Mouse (Mus musculus) liver, embryonic 14.5 days (tissue): ENCODE data around the gene Zfpl1. TPM values are rescaled to one million over a fixed set of nuclear protein-coding genes. Genes with fewer than 3 reads are reported as not detected.

Experiments
- ATAC-seq: fragments of 200-750 bp; cut with Nextera tagmentation; 2 replicates; pipeline ENCODE4 v1.8.0; 2017; ENCODE audit warnings: moderate number of reproducible peaks, mild to moderate bottlenecking, moderate library complexity; ENCODE audit not compliant: insufficient read depth
- DNase-seq, 3 experiments: peaks; one replicate each; pipeline ENCODE4 v3.0.0-alpha.2; 2012 to 2013; ENCODE audit warnings: low read depth in 3 of 3, low spot score in 3 of 3
- H3K27ac ChIP-seq: fragments of 300-500 bp; sonication (generic); 2 replicates; pipeline ENCODE4 v1.5.1; 2014; ENCODE audit warnings: moderate library complexity, mild to moderate bottlenecking, control low read depth, inconsistent platforms
- H3K27me3 ChIP-seq: fragments of 300-500 bp; sonication (generic); 2 replicates; pipeline ENCODE4 v1.6.1; 2014; ENCODE audit warnings: mild to moderate bottlenecking, low read length, moderate library complexity; ENCODE audit not compliant: control insufficient read depth, insufficient read depth
- H3K36me3 ChIP-seq: fragments of 300-500 bp; sonication (generic); replicated peaks from 2 replicates; pipeline ENCODE4 v1.6.1; 2014; ENCODE audit warnings: low read depth; ENCODE audit not compliant: control insufficient read depth, insufficient read depth
- H3K4me1 ChIP-seq, 2 experiments: fragments of 200-500 bp in 1 of 2; fragments of 300-500 bp in 1 of 2; sonication (generic) in 1 of 2; replicated peaks; 2 replicates each; pipeline ENCODE4 v1.6.1; 2012 to 2014; ENCODE audit warnings: antibody characterized with exemption in 1 of 2, inconsistent platforms in 1 of 2, low read length in 1 of 2; ENCODE audit not compliant: control insufficient read depth in 2 of 2, insufficient read depth in 2 of 2
- H3K4me2 ChIP-seq: fragments of 300-500 bp; sonication (generic); 2 replicates; pipeline ENCODE4 v1.6.1; 2014; ENCODE audit warnings: low read depth, mild to moderate bottlenecking, control low read depth, moderate library complexity
- H3K4me3 ChIP-seq, 2 experiments: fragments of 200-500 bp in 1 of 2; fragments of 300-500 bp in 1 of 2; sonication (generic) in 1 of 2; 2 replicates each; pipeline ENCODE4 v1.5.1; 2012 to 2014; ENCODE audit warnings: low read depth in 2 of 2, low read length in 2 of 2, mild to moderate bottlenecking in 2 of 2, control low read depth in 1 of 2, inconsistent platforms in 1 of 2, moderate library complexity in 1 of 2; ENCODE audit not compliant: insufficient read depth in 1 of 2
- H3K9ac ChIP-seq: fragments of 300-500 bp; sonication (generic); replicated peaks from 2 replicates; pipeline ENCODE4 v1.6.1; 2014; ENCODE audit warnings: mild to moderate bottlenecking, control low read depth, moderate library complexity
- H3K9me3 ChIP-seq: fragments of 300-500 bp; sonication (generic); 2 replicates; pipeline ENCODE4 v1.6.1; 2016; ENCODE audit warnings: low read length, mixed read lengths; ENCODE audit not compliant: control insufficient read depth
- CTCF ChIP-seq: IDR thresholded peaks from 2 replicates; pipeline ENCODE4 v1.5.1; 2016; ENCODE audit warnings: antibody characterized with exemption, low read depth, control low read depth
- EP300 ChIP-seq: IDR thresholded peaks from 2 replicates; pipeline ENCODE4 v1.6.1; 2016; ENCODE audit warnings: antibody characterized with exemption, low read depth
- WGBS: fragments of 180-500 bp; shearing (Covaris S2); extraction: QIAGEN DNeasy Blood & Tissue Kit; methylation state at CpG from one replicate; pipeline ENCODE4 v1.1.7; 2014; ENCODE audit not compliant: insufficient replicate concordance; 5-methylcytosine and 5-hydroxymethylcytosine counted together
- polyA plus RNA-seq, 2 experiments: library from polyadenylated mRNA; depleted of rRNA in 1 of 2; stranded (reverse) in 1 of 2; unstranded in 1 of 2; fragments of >200 nt; fragmentation: Nextera tagmentation in 1 of 2; extraction: Ambion mirVana in 1 of 2; gene quantifications; 2 replicates each; pipeline versions ENCODE4 v1.2.1 to v1.2.3; 2012 to 2014

Gene Zfpl1
- polyA plus RNA-seq, 2 experiments, result 18.1 to 20.8 TPM

- H3K4me2 ChIP-seq, result peak overlapping the region; percentile 97
These were observed 31.5 kb upstream of the Zfpl1 start for GRCm38 (mm10) chr19:6116113-6116850.

DNA sequence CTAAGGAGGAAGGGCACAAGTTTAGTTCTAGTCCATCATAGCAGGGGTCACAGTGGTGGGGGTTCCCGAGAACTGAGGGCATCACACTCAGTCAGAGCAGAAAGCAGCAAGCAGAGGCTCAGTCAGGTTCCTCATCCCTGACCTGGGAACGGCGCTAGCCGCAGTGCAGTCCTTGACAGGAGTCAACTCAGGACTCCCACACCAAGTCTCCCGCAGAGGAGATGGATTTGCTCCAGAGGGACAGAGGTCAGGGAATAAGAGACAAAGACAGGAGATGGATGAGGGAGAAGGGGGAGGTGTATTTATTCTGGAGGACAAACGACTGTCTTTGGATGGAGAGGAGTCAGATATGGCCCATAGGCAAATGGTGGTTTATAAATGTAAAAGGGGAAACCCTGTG is 28.4 kb upstream of the Zfpl1 start:
- TF ChIP-seq EP300, result no peak
- no peak for TF ChIP-seq CTCF
- no peak overlapping the region for H3K27ac ChIP-seq
- no peaks in the 10 kb centered on the region for H3K27me3 ChIP-seq
- ATAC-seq, result no peak
- peaks cover 6% of the 10 kb centered on the region in 2 experiments for H3K4me1 ChIP-seq
- H3K36me3 ChIP-seq, result peaks cover 6% of the 10 kb centered on the region
- H3K9me3 ChIP-seq, result no peaks in the 10 kb centered on the region
- no peak overlapping the region for H3K4me3 ChIP-seq
- no peak for DNase-seq
- H3K9ac ChIP-seq, result no peak overlapping the region
- H3K4me2 ChIP-seq, result no peak overlapping the region
- WGBS, result 64% methylated on average over 6 of the region's 6 CpGs

More at GRCm38 (mm10) chr19:6116113-6116850, 31.5 kb upstream of the Zfpl1 start:
- no peak overlapping the region for H3K27ac ChIP-seq
- TF ChIP-seq CTCF (no peak), EP300 (no peak)
- DNase-seq (no peak), ATAC-seq (no peak)
- peaks cover 15% of the 10 kb centered on the region for H3K36me3 ChIP-seq
- no peaks in the 10 kb centered on the region for H3K27me3 ChIP-seq
- H3K9me3 ChIP-seq, result no peaks in the 10 kb centered on the region
- H3K4me3 ChIP-seq, result peak overlapping the region in 1 of 2 experiments; percentile 84; a peak in 2 of 4 replicates
- H3K4me1 ChIP-seq, result peaks cover 9% of the 10 kb centered on the region in 2 experiments
- WGBS, result 84% methylated on average over 15 of the region's 15 CpGs
- peak overlapping the region; percentile 37 for H3K9ac ChIP-seq

DNA sequence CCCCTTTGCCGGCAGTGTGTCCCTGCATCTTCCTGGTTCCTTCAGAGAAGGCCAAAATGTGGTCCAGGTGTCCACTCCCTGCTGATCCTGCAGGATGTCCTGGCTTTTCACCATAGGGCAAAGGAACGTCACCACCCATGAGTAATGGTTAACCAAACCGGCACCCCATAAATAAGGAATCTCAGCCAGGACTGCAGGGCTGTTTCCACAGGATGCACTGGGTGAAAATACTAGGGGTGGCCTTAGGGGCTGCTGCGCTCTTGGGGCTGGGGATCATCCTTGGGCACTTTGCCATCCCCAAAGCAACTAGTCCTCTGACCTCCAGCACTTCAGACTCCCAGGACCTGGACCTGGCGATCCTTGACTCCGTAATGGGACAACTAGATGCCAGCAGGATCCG is 20.8 kb upstream of the Zfpl1 start, which contains the start of gene Naaladl1:
Gene Naaladl1 (plus strand): TSS at position 197 of the 400 bp plus-strand sequence.
- no peaks in the 10 kb centered on the region for H3K27me3 ChIP-seq
- H3K4me3 ChIP-seq, result no peak within 1 kb of the TSS
- TF ChIP-seq CTCF, result no peak
- H3K9ac ChIP-seq, result no peak within 1 kb of the TSS
- ATAC-seq (no peak), DNase-seq (no peak)
- H3K4me2 ChIP-seq, result no peak within 1 kb of the TSS
- no peaks in the 10 kb centered on the region for H3K9me3 ChIP-seq
- 79% methylated on average over 7 of the region's 7 CpGs for WGBS
- no peak within 1 kb of the TSS for H3K27ac ChIP-seq
- peaks cover 23 to 24% of the 10 kb centered on the region in 2 experiments for H3K4me1 ChIP-seq
- no peaks in the 10 kb centered on the region for H3K36me3 ChIP-seq

DNA sequence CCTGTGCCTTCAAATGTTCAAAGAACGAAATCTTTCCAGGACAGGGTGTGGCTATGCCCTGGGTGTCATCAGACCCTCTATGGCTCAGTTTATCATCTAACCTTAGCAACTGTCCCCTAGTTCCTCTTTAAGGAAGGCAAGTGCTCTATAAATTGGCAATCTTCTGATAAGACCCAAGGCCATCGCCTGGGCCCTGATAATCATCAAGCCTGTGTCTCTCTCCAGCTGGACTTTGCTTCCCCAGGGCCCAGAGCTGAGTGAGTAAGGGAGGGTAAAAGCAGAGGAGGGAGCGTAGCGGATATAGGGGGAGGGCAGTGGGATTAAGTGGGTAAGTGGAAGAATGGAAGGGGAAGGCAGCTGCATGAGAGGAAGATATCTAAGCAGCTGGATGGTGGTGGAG is 19.7 kb upstream of the Zfpl1 start:
- Histone ChIP-seq H3K4me3 (no peak overlapping the region), H3K4me2 (no peak overlapping the region), H3K27me3 (no peaks in the 10 kb centered on the region), H3K9me3 (no peaks in the 10 kb centered on the region), H3K4me1 (peaks cover 23 to 24% of the 10 kb centered on the region in 2 experiments), H3K27ac (no peak overlapping the region), H3K9ac (peak overlapping the region; percentile 18; the same call in 1 of the 2 replicates), H3K36me3 (no peaks in the 10 kb centered on the region; the same call in 1 of the 2 replicates)
- no peak for TF ChIP-seq EP300
- no peak for TF ChIP-seq CTCF
- DNase-seq (no peak), ATAC-seq (no peak)
- 44% methylated on average over 4 of the region's 4 CpGs for WGBS

DNA sequence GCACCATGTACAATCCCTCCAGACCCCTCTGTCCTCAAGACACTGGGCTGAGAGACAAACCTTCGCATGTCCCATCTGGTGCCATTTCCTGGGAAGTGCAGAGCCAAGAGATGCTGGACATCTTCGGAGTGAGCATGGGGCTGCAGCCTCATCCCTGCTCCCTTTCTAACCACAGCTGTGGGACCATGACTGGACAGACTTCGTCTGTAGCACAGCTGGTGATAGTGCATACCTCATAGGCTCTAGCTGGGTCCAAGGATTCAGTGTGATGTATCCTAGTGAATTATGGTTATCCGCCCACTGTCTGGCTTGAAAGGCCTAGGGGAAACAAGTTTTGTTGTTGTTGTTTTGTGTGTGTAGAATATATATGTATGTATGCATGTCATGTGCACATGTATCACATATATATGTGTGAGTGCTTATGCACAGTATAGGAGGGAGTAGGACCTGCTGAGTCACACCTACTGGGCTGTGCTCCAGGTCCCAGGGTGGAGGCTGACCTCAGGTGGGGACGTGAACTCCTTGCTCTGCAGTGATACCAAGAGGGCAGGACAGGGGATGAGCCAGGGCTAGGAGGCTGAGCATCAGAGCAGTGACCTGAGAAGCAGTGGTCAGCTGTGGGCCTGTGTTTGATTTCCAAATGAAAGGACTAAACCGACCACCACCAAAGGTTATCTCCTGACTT is 17.6 kb upstream of the Zfpl1 start:
- WGBS, result 54% methylated on average over 6 of the region's 6 CpGs
- H3K4me1 ChIP-seq, result peaks cover 23 to 24% of the 10 kb centered on the region in 2 experiments
- H3K36me3 ChIP-seq, result no peaks in the 10 kb centered on the region; the same call in 1 of the 2 replicates
- no peaks in the 10 kb centered on the region for H3K9me3 ChIP-seq
- no peak for DNase-seq
- H3K4me2 ChIP-seq, result no peak overlapping the region
- no peak overlapping the region for H3K4me3 ChIP-seq
- no peak for TF ChIP-seq CTCF
- TF ChIP-seq EP300, result no peak
- ATAC-seq, result peak; percentile 90
- no peaks in the 10 kb centered on the region for H3K27me3 ChIP-seq
- no peak overlapping the region for H3K9ac ChIP-seq
- peak overlapping the region; percentile 61 for H3K27ac ChIP-seq
